Mouse (Mus musculus) neural tube, embryonic 15.5 days (tissue): ENCODE measurements around the gene Rfng. TPM values are rescaled to one million over a fixed set of nuclear protein-coding genes. Genes with fewer than 3 reads are reported as not detected.
A peak's percentile ranks its signal among the peaks of the same experiment; 100 is the strongest.
"Not testable (repeated sequence)": the region's sequence is repeated elsewhere in the genome, so short reads cannot be mapped to it uniquely, and the experiment has no call there.

Source experiments
- ATAC-seq: fragments of 200-750 bp; cut with Nextera tagmentation; 2 replicates; pipeline ENCODE4 v1.8.0; 2017; ENCODE audit warnings: mild to moderate bottlenecking, moderate TSS enrichment, moderate library complexity; ENCODE audit not compliant: low FRiP score
- H3K27ac ChIP-seq: fragments of 300-500 bp; sonication (generic); replicated peaks from 2 replicates; pipeline ENCODE4 v1.5.1; 2015; ENCODE audit warnings: mild to moderate bottlenecking, inconsistent platforms
- H3K27me3 ChIP-seq: fragments of 300-500 bp; sonication (generic); replicated peaks from 2 replicates; pipeline ENCODE4 v1.6.1; 2015; ENCODE audit warnings: inconsistent platforms
- H3K36me3 ChIP-seq: fragments of 300-500 bp; sonication (generic); 2 replicates; pipeline ENCODE4 v1.6.1; 2015; ENCODE audit warnings: inconsistent platforms
- H3K4me1 ChIP-seq: fragments of 300-500 bp; sonication (generic); 2 replicates; pipeline ENCODE4 v1.6.1; 2015; ENCODE audit warnings: inconsistent platforms
- H3K4me2 ChIP-seq: fragments of 300-500 bp; sonication (generic); 2 replicates; pipeline ENCODE4 v1.6.1; 2015; ENCODE audit warnings: inconsistent platforms, mild to moderate bottlenecking, moderate library complexity
- H3K4me3 ChIP-seq: fragments of 300-500 bp; sonication (generic); replicated peaks from 2 replicates; pipeline ENCODE4 v1.5.1; 2015; ENCODE audit warnings: mild to moderate bottlenecking, inconsistent platforms
- H3K9ac ChIP-seq: fragments of 300-500 bp; sonication (generic); replicated peaks from 2 replicates; pipeline ENCODE4 v1.6.1; 2015; ENCODE audit warnings: mild to moderate bottlenecking, inconsistent platforms
- H3K9me3 ChIP-seq: fragments of 300-500 bp; sonication (generic); replicated peaks from 2 replicates; pipeline ENCODE4 v1.6.1; 2016; ENCODE audit warnings: inconsistent platforms
- WGBS: fragments of 180-500 bp; shearing (Covaris S2); methylation state at CpG from one replicate; pipeline ENCODE4 v1.1.7; 2015; ENCODE audit warnings: mixed read lengths; 5-methylcytosine and 5-hydroxymethylcytosine counted together
- polyA plus RNA-seq: library from polyadenylated mRNA; unstranded; fragments of >200 nt; fragmentation: Nextera tagmentation; extraction: Ambion mirVana; gene quantifications from 2 replicates; pipeline ENCODE4 v1.2.1, GENCODE M21; 2015

The Rfng gene
- polyA plus RNA-seq, 1 experiment from 2014 or later, result 136 TPM

GRCm38 (mm10) chr11:120763121-120763999, 20.6 kb downstream of the Rfng start:
- 0 out of 2 replicates have a peak overlapping the region, but pooled peaks have one; percentile 17 for H3K4me2 ChIP-seq
- not testable (repeated sequence) for H3K36me3 ChIP-seq, H3K27ac ChIP-seq, H3K9me3 ChIP-seq, H3K4me3 ChIP-seq, H3K4me1 ChIP-seq, H3K9ac ChIP-seq, H3K27me3 ChIP-seq
- WGBS, result 7% methylated on average over 10 of the region's 23 CpGs
- ATAC-seq, result 0 out of 2 replicates have a peak, but pooled peaks have one; percentile 31

GRCm38 (mm10) chr11:120762672-120763041, 21.4 kb downstream of the Rfng start, which contains the start of gene Hmga1b:
Gene Hmga1b, plus strand, starts transcription at chr11:120762794.
- H3K27ac ChIP-seq, H3K4me1 ChIP-seq, ATAC-seq, H3K9ac ChIP-seq, H3K27me3 ChIP-seq, H3K36me3 ChIP-seq, H3K4me3 ChIP-seq: not testable (repeated sequence)
- H3K9me3 ChIP-seq, result 0 out of 2 replicates have a peak, but pooled peaks cover 13% of the 10 kb centered on the region
- 0 out of 2 replicates have a peak within 1 kb of the TSS, but pooled peaks have one; percentile 17 for H3K4me2 ChIP-seq
- 20% methylated on average over 14 of the region's 14 CpGs for WGBS

GRCm38 (mm10) chr11:120761811-120762671, 22.0 kb downstream of the Rfng start:
- no peak overlapping the region for H3K9ac ChIP-seq
- ATAC-seq, result no peak
- no peaks in the 10 kb centered on the region for H3K4me1 ChIP-seq
- WGBS, result 73% methylated on average over 14 of the region's 14 CpGs
- peaks cover 8% of the 10 kb centered on the region; the same call in 1 of the 2 replicates for H3K27me3 ChIP-seq
- 0 out of 2 replicates have a peak, but pooled peaks cover 13% of the 10 kb centered on the region for H3K9me3 ChIP-seq
- H3K36me3 ChIP-seq, result no peaks in the 10 kb centered on the region
- H3K4me3 ChIP-seq, result no peak overlapping the region
- H3K27ac ChIP-seq, result no peak overlapping the region
- no peak overlapping the region for H3K4me2 ChIP-seq

- Histone ChIP-seq H3K4me3 (no peak overlapping the region), H3K36me3 (no peaks in the 10 kb centered on the region), H3K4me2 (no peak overlapping the region), H3K9ac (no peak overlapping the region), H3K9me3 (0 out of 2 replicates have a peak, but pooled peaks cover 13% of the 10 kb centered on the region), H3K27ac (no peak overlapping the region), H3K4me1 (no peaks in the 10 kb centered on the region), H3K27me3 (peaks cover 8% of the 10 kb centered on the region; the same call in 1 of the 2 replicates)
- no peak for ATAC-seq
- 94% methylated on average over 9 of the region's 9 CpGs for WGBS
Observed at GRCm38 (mm10) chr11:120760236-120760635, 23.8 kb downstream of the Rfng start.

- WGBS, result 79% methylated on average over 4 of the region's 4 CpGs
- H3K9me3 ChIP-seq, result no peaks in the 10 kb centered on the region
- H3K4me3 ChIP-seq, result no peak overlapping the region
- H3K9ac ChIP-seq, result no peak overlapping the region
- no peak for ATAC-seq
- no peak overlapping the region for H3K4me2 ChIP-seq
- H3K27ac ChIP-seq, result no peak overlapping the region
- H3K27me3 ChIP-seq, result no peaks in the 10 kb centered on the region
- H3K4me1 ChIP-seq, result no peaks in the 10 kb centered on the region
- H3K36me3 ChIP-seq, result no peaks in the 10 kb centered on the region
Observed at GRCm38 (mm10) chr11:120751606-120752005, 32.4 kb downstream of the Rfng start.

- no peaks in the 10 kb centered on the region for H3K4me1 ChIP-seq
- H3K9me3 ChIP-seq, result no peaks in the 10 kb centered on the region
- no peak overlapping the region for H3K27ac ChIP-seq
- no peaks in the 10 kb centered on the region for H3K36me3 ChIP-seq
- ATAC-seq, result no peak
- no peak overlapping the region for H3K4me2 ChIP-seq
- no peak overlapping the region for H3K9ac ChIP-seq
- no peak overlapping the region for H3K4me3 ChIP-seq
- no peaks in the 10 kb centered on the region for H3K27me3 ChIP-seq
- WGBS, result 59% methylated on average over 8 of the region's 8 CpGs
Observed at GRCm38 (mm10) chr11:120749430-120749829, 34.6 kb downstream of the Rfng start.

- Histone ChIP-seq H3K27ac (no peak overlapping the region), H3K9me3 (no peaks in the 10 kb centered on the region), H3K4me1 (no peaks in the 10 kb centered on the region), H3K36me3 (no peaks in the 10 kb centered on the region), H3K4me3 (no peak overlapping the region), H3K4me2 (no peak overlapping the region), H3K9ac (no peak overlapping the region), H3K27me3 (no peaks in the 10 kb centered on the region)
- WGBS, result 78% methylated on average over 4 of the region's 4 CpGs
- no peak for ATAC-seq
Observed at GRCm38 (mm10) chr11:120747974-120748373, 36.0 kb downstream of the Rfng start.

GRCm38 (mm10) chr11:120744121-120744701, 39.8 kb downstream of the Rfng start:
- no peaks in the 10 kb centered on the region for H3K4me1 ChIP-seq
- H3K36me3 ChIP-seq, result no peaks in the 10 kb centered on the region
- no peak overlapping the region for H3K4me3 ChIP-seq
- H3K4me2 ChIP-seq, result no peak overlapping the region
- no peak overlapping the region for H3K9ac ChIP-seq
- H3K27me3 ChIP-seq, result no peaks in the 10 kb centered on the region
- no peaks in the 10 kb centered on the region for H3K9me3 ChIP-seq
- WGBS, result 81% methylated on average over 7 of the region's 7 CpGs
- ATAC-seq, result no peak
- H3K27ac ChIP-seq, result no peak overlapping the region

- Histone ChIP-seq H3K27me3 (no peaks in the 10 kb centered on the region), H3K27ac (no peak overlapping the region), H3K9me3 (no peaks in the 10 kb centered on the region), H3K4me3 (no peak overlapping the region), H3K4me1 (no peaks in the 10 kb centered on the region), H3K4me2 (no peak overlapping the region), H3K9ac (no peak overlapping the region), H3K36me3 (no peaks in the 10 kb centered on the region)
- no peak for ATAC-seq
- 97% methylated on average over 5 of the region's 5 CpGs for WGBS
Observed at GRCm38 (mm10) chr11:120740981-120741380, 43.0 kb downstream of the Rfng start.

- Histone ChIP-seq H3K36me3 (no peaks in the 10 kb centered on the region), H3K4me1 (no peaks in the 10 kb centered on the region), H3K27me3 (no peaks in the 10 kb centered on the region), H3K9ac (no peak overlapping the region), H3K4me2 (no peak overlapping the region), H3K9me3 (no peaks in the 10 kb centered on the region), H3K27ac (no peak overlapping the region), H3K4me3 (no peak overlapping the region)
- ATAC-seq, result no peak
- WGBS, result 76% methylated on average over 6 of the region's 6 CpGs
Observed at GRCm38 (mm10) chr11:120736424-120736823, 47.6 kb downstream of the Rfng start.

- no peaks in the 10 kb centered on the region for H3K9me3 ChIP-seq
- no peak overlapping the region for H3K4me2 ChIP-seq
- peaks cover 4% of the 10 kb centered on the region; the same call in 1 of the 2 replicates for H3K4me1 ChIP-seq
- no peak overlapping the region for H3K27ac ChIP-seq
- no peak overlapping the region for H3K4me3 ChIP-seq
- no peak overlapping the region for H3K9ac ChIP-seq
- H3K36me3 ChIP-seq, result no peaks in the 10 kb centered on the region
- 62% methylated on average over 6 of the region's 6 CpGs for WGBS
- H3K27me3 ChIP-seq, result no peaks in the 10 kb centered on the region
- no peak for ATAC-seq
Observed at GRCm38 (mm10) chr11:120733521-120733920, 50.5 kb downstream of the Rfng start.
